Mouse (Mus musculus) erythroblast, embryonic 14.5 days (primary cell): Measurements from ENCODE around the gene Ccer1. TPM values are rescaled to one million over a fixed set of nuclear protein-coding genes. Genes with fewer than 3 reads are reported as not detected.

Experiments
- H3K27me3 ChIP-seq: 2 replicates; pipeline ENCODE4 v1.6.1; 2012; ENCODE audit warnings: inconsistent platforms; ENCODE audit not compliant: control insufficient read depth
- H3K36me3 ChIP-seq: 2 replicates; pipeline ENCODE4 v1.6.1; 2012; ENCODE audit warnings: mild to moderate bottlenecking, inconsistent platforms; ENCODE audit not compliant: control insufficient read depth
- H3K4me1 ChIP-seq: 2 replicates; pipeline ENCODE4 v1.6.1; 2012; ENCODE audit warnings: inconsistent platforms; ENCODE audit not compliant: control insufficient read depth
- H3K4me3 ChIP-seq: replicated peaks from 2 replicates; pipeline ENCODE3; 2012; ENCODE audit warnings: moderate library complexity, mild to moderate bottlenecking, inconsistent platforms
- H3K9me3 ChIP-seq: 2 replicates; pipeline ENCODE4 v1.6.1; 2012; ENCODE audit warnings: low read length, inconsistent platforms, mixed read lengths; ENCODE audit not compliant: control insufficient read depth
- GATA1 ChIP-seq: IDR thresholded peaks from 2 replicates; pipeline ENCODE4 v1.6.1; 2012; ENCODE audit warnings: low read length, inconsistent platforms, mixed read lengths
- TAL1 ChIP-seq: IDR thresholded peaks from 3 replicates; pipeline ENCODE4 v1.6.1; 2012; ENCODE audit warnings: low read length, inconsistent platforms, mixed read lengths
- polyA plus RNA-seq: library from polyadenylated mRNA; stranded (reverse); fragments of >175 nt; gene quantifications from 2 replicates; pipeline ENCODE4 v1.2.3, GENCODE M21; 2012

Gene Ccer1
- polyA plus RNA-seq, 1 experiment = not detected

DNA sequence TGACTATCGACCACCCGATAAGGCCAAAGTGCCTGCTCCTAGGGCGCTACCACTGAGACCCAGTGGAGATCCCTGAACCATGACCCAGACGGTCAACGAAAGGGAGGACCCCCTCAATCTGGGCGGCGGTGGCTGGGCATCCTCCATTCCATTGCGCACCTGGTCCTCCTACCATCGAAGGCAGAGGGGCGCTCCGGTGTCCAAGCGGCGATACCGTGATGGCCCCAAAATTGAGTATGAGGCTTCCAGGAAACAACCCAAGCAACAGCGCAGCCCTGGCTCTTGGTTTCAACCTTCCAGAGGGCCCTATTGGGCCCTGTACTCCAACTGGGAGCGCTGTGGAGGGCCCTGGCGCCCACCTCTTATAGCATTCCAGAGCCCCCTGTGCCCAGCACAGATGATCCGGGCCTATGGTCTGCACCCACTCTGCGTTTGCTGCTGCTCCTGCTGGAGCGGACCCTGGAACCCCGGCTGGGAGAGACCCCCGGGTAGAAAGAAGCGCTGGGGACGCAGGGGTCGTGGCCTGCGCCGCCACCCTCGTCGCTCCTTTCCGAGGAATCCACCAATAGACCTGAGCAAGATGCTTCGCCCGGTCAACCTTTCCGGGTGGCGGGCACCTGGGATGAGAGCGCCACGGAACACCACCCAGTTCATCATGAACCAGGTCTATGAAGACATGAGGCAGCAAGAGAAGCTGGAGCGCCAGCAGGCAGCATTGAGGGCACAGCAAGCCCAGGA lies 708 bp downstream of the Ccer1 start:
- no peak for TF ChIP-seq TAL1
- no peak for TF ChIP-seq GATA1
- Histone ChIP-seq H3K9me3 (peaks cover 18% of the 10 kb centered on the region), H3K4me1 (no peaks in the 10 kb centered on the region), H3K36me3 (no peaks in the 10 kb centered on the region), H3K4me3 (no peak overlapping the region), H3K27me3 (no peaks in the 10 kb centered on the region)

GRCm38 (mm10) chr10:97702321-97702720 lies 9.5 kb downstream of the Ccer1 start:
- H3K36me3 ChIP-seq = no peaks in the 10 kb centered on the region
- TF ChIP-seq TAL1 (no peak), GATA1 (no peak)
- H3K9me3 ChIP-seq = no peaks in the 10 kb centered on the region

GRCm38 (mm10) chr10:97704562-97704961 lies 11.7 kb downstream of the Ccer1 start:
- Histone ChIP-seq H3K9me3 (no peaks in the 10 kb centered on the region), H3K36me3 (no peaks in the 10 kb centered on the region)
- no peak for TF ChIP-seq TAL1
- TF ChIP-seq GATA1 = no peak

More at GRCm38 (mm10) chr10:97702321-97702720, 9.5 kb downstream of the Ccer1 start:
- H3K27me3 ChIP-seq = no peaks in the 10 kb centered on the region
- H3K4me3 ChIP-seq = no peak overlapping the region
- H3K4me1 ChIP-seq = no peaks in the 10 kb centered on the region

GRCm38 (mm10) chr10:97712687-97713086 lies 19.8 kb downstream of the Ccer1 start:
- Histone ChIP-seq H3K4me3 (no peak overlapping the region), H3K4me1 (no peaks in the 10 kb centered on the region), H3K9me3 (no peaks in the 10 kb centered on the region), H3K27me3 (no peaks in the 10 kb centered on the region), H3K36me3 (no peaks in the 10 kb centered on the region)
- TF ChIP-seq GATA1 = no peak

More at GRCm38 (mm10) chr10:97704562-97704961, 11.7 kb downstream of the Ccer1 start:
- H3K4me3 ChIP-seq = no peak overlapping the region
- H3K4me1 ChIP-seq = no peaks in the 10 kb centered on the region
- H3K27me3 ChIP-seq = no peaks in the 10 kb centered on the region

- H3K36me3 ChIP-seq = no peaks in the 10 kb centered on the region
- no peaks in the 10 kb centered on the region for H3K27me3 ChIP-seq
- no peaks in the 10 kb centered on the region for H3K9me3 ChIP-seq
- H3K4me3 ChIP-seq = no peak overlapping the region
- no peak for TF ChIP-seq TAL1
- no peak for TF ChIP-seq GATA1
- no peaks in the 10 kb centered on the region for H3K4me1 ChIP-seq
Measured at GRCm38 (mm10) chr10:97714584-97714983, 21.7 kb downstream of the Ccer1 start.

DNA sequence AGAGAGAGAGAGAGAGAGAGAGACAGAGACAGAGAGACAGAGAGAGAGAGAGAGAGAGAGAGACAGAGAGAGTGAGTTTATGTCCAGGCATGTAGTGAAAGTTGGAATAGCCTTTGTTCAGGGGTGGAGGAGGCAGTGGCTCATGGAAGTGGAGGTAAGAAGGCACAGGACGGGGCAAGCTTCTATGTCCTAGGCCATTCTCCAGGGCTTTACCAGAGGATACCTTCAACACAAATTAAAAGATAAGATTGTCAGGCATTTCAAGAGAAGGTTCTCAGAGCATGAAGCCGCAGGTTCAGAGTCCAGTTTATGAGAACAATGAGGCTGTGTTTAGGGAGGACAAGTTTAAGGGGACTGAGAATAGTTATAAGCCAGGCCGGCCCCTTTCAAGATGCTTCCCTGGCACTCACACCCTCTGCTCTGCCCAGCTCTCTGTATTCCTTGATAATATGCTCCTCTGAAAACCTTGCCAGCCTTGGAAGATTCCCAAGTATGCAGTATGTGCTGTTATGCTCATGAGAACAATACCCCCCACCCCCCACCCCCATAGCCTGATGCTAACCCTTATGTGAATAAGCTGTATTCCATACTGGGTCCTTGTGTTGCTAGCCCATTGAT lies 22.5 kb downstream of the Ccer1 start:
- Histone ChIP-seq H3K4me3 (no peak overlapping the region), H3K9me3 (no peaks in the 10 kb centered on the region)
- TF ChIP-seq GATA1 (no peak), TAL1 (no peak)

GRCm38 (mm10) chr10:97717233-97717632 lies 24.4 kb downstream of the Ccer1 start:
- Histone ChIP-seq H3K27me3 (no peaks in the 10 kb centered on the region), H3K9me3 (no peaks in the 10 kb centered on the region), H3K4me1 (no peaks in the 10 kb centered on the region), H3K36me3 (no peaks in the 10 kb centered on the region), H3K4me3 (no peak overlapping the region)
- TF ChIP-seq TAL1 (no peak), GATA1 (no peak)

More for the DNA sequence above, 22.5 kb downstream of the Ccer1 start:
- Histone ChIP-seq H3K27me3 (no peaks in the 10 kb centered on the region), H3K4me1 (no peaks in the 10 kb centered on the region), H3K36me3 (no peaks in the 10 kb centered on the region)

DNA sequence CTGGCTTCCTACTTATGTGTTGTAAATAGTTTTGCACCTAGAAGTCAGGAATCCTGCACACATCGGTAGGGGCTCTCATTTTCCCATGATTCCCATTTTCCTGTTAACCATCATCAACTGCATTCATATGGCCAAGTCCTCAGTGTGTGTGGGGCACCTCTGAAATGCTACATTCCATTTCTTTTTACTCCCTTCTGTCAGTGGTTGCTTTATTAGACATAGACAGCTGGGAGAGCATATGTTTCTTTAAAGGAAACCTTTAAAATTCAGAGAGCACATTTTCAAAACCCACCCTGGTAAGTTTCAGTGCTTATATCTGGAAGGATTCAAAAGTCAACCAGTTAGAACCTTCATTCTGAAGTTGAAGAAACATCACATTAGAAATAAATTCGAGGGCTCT lies 25.2 kb downstream of the Ccer1 start:
- H3K36me3 ChIP-seq = no peaks in the 10 kb centered on the region
- TF ChIP-seq TAL1 = no peak
- no peak for TF ChIP-seq GATA1
- H3K4me3 ChIP-seq = no peak overlapping the region
- H3K9me3 ChIP-seq = 0 out of 2 replicates have a peak, but pooled peaks cover 4% of the 10 kb centered on the region
- H3K4me1 ChIP-seq = no peaks in the 10 kb centered on the region
- no peaks in the 10 kb centered on the region for H3K27me3 ChIP-seq

DNA sequence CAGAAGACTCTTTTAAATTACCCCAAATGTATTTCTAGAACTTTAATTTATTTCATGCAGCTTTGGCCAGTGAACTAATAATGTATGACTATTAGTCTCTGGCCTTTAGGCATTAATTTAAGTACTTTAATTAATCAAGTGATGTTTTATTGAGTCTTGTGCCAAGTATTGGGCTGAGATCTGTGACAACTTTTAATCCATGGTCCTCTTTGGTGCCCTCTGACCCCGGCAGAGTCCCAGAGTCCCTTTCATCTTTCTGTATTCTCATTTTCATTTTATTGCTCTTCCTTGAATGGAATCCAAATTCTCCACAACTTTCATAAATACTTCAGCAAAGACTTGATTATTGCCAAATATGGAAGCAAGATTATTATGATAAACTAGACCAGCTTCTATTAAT lies 27.8 kb downstream of the Ccer1 start:
- Histone ChIP-seq H3K4me3 (no peak overlapping the region), H3K9me3 (0 out of 2 replicates have a peak, but pooled peaks cover 4% of the 10 kb centered on the region)
- TF ChIP-seq GATA1 = no peak
- TF ChIP-seq TAL1 = no peak

More for the DNA sequence above, 27.8 kb downstream of the Ccer1 start:
- Histone ChIP-seq H3K36me3 (no peaks in the 10 kb centered on the region), H3K4me1 (no peaks in the 10 kb centered on the region), H3K27me3 (no peaks in the 10 kb centered on the region)
